Mouse (Mus musculus) duodenum, adult 2 months (tissue): ENCODE data around the gene Elovl5. TPM values are rescaled to one million over a fixed set of nuclear protein-coding genes. Genes with fewer than 3 reads are reported as not detected.

Experiments
- polyA plus RNA-seq: library from polyadenylated mRNA; depleted of rRNA; stranded (reverse); fragments of >200 nt; gene quantifications from 2 replicates; pipeline ENCODE4 v1.2.3, GENCODE M21; 2012; ENCODE audit warnings: low replicate concordance; rRNA removed

The Elovl5 gene
- 4.9 and 7.7 TPM in 2 replicates for polyA plus RNA-seq

GRCm38 (mm10) chr9:77917074-77917621 is at the start of gene Elovl5:
Gene Elovl5 (plus strand): TSS chr9:77917364.

Other genes starting within 250 kb of the Elovl5 start
- gene Gclc, start 162.8 kb upstream of the Elovl5 start, polyA plus RNA-seq: 6.6 and 11.2 TPM in 2 replicates
- gene Gcm1, start 134.6 kb downstream of the Elovl5 start, polyA plus RNA-seq: not detected in 2 replicates
- 65.6 and 125 TPM in 2 replicates for gene Fbxo9, start 191.7 kb downstream of the Elovl5 start, polyA plus RNA-seq
- gene Ick, start 191.8 kb downstream of the Elovl5 start, polyA plus RNA-seq: 15.9 and 22.7 TPM in 2 replicates